ENCODE assay signal across 12 mouse cellular contexts in genomic region chr17:85949919-85950505, GRCm38 (mm10).
DNase-seq lines count a peak whose midpoint lies in the region; ATAC-seq lines count a peak whose summit lies in the region.
"Had no signal": no experiment of that assay in that cellular context is flagged by ENCODE, and none has a peak within 500 bp of the region (broad histone marks: within the 10 kb centered on the region; RNA-seq: fewer than 3 reads in every experiment).

No protein-coding gene starts in this region.

- 40% methylated on average over 14 of the region's 14 CpGs for WGBS in forebrain, embryonic 11.5 days
- 58% methylated on average over 14 of the region's 14 CpGs for WGBS in forebrain, embryonic 10.5 days
- 28% methylated on average over 14 of the region's 14 CpGs for WGBS in limb, embryonic 13.5 days

- H3K27me3 ChIP-seq in forebrain, embryonic 11.5 days (ENCODE audit: control insufficient read depth, insufficient read depth, low read length), result no peaks in the 10 kb centered on the region
- H3K27me3 ChIP-seq in forebrain, embryonic 10.5 days (ENCODE audit: poor library complexity, severe bottlenecking), result peaks cover 1% of the 10 kb centered on the region; the same call in 1 of the 2 replicates
- peaks cover 38% of the 10 kb centered on the region for H3K27me3 ChIP-seq in limb, embryonic 13.5 days

- H3K27ac ChIP-seq in forebrain, embryonic 11.5 days (ENCODE audit: low read depth, low read length), result no peak overlapping the region
- no peak overlapping the region for H3K27ac ChIP-seq in forebrain, embryonic 10.5 days
- no peak overlapping the region for H3K27ac ChIP-seq in limb, embryonic 13.5 days
- H3K27ac ChIP-seq: left cerebral cortex, adult 2 months; macrophage; stomach, postnatal 0 days had no signal

- ATAC-seq in forebrain, embryonic 11.5 days (replicated peaks; ENCODE audit: low FRiP score), result peak; percentile 74
- ATAC-seq in limb, embryonic 13.5 days (ENCODE audit: low FRiP score, low read depth), result peak; percentile 64
- ATAC-seq: inflammation-experienced regulatory T-cells, adult 6 months had no signal

- H3K4me3 ChIP-seq in forebrain, embryonic 11.5 days (ENCODE audit: low read depth, low read length), result no peak overlapping the region
- H3K4me3 ChIP-seq in forebrain, embryonic 10.5 days, result no peak overlapping the region
- H3K4me3 ChIP-seq in limb, embryonic 13.5 days, result no peak overlapping the region
- H3K4me3 ChIP-seq: left cerebral cortex, adult 2 months had no signal

- no peak overlapping the region for H3K4me2 ChIP-seq in forebrain, embryonic 11.5 days (ENCODE audit: low read depth, low read length, severe bottlenecking)
- no peak overlapping the region for H3K4me2 ChIP-seq in limb, embryonic 13.5 days (replicated peaks)

- no peaks in the 10 kb centered on the region for H3K4me1 ChIP-seq in forebrain, embryonic 11.5 days (replicated peaks; ENCODE audit: control insufficient read depth, insufficient read depth, low read length)
- peaks cover 16% of the 10 kb centered on the region for H3K4me1 ChIP-seq in forebrain, embryonic 10.5 days
- peaks cover 23% of the 10 kb centered on the region for H3K4me1 ChIP-seq in limb, embryonic 13.5 days

- DNase-seq in forebrain, embryonic 11.5 days (ENCODE audit: low spot score), result peak; percentile 66
- DNase-seq in forebrain, embryonic 10.5 days (ENCODE audit: extremely low spot score, low spot score), result no peak
- DNase-seq in ovary, postnatal 36 days (ENCODE audit: low spot score), result peak; percentile 38
- DNase-seq in ovary, postnatal 10 days (ENCODE audit: low spot score), result no peak
- DNase-seq in retina, embryonic 14.5 days (ENCODE audit: low spot score), result peak; percentile 42
- no peak for DNase-seq in c-Kit-positive CD71-positive TER-119-positive erythroid progenitor cells, embryonic 14.5 days (ENCODE audit: low spot score)
- DNase-seq in cerebellum, postnatal 4 days (ENCODE audit: low spot score in 2 of 2), result no peak

- no peak overlapping the region for H3K9ac ChIP-seq in forebrain, embryonic 11.5 days (ENCODE audit: low read length)
- H3K9ac ChIP-seq in limb, embryonic 13.5 days, result no peak overlapping the region

- H3K9me3 ChIP-seq in forebrain, embryonic 11.5 days (ENCODE audit: control insufficient read depth, low read length), result no peaks in the 10 kb centered on the region
- H3K9me3 ChIP-seq in forebrain, embryonic 10.5 days, result no peaks in the 10 kb centered on the region
- peaks cover 4% of the 10 kb centered on the region; the same call in 1 of the 2 replicates for H3K9me3 ChIP-seq in limb, embryonic 13.5 days

- no peaks in the 10 kb centered on the region for H3K36me3 ChIP-seq in forebrain, embryonic 11.5 days (ENCODE audit: control insufficient read depth, insufficient read depth, low read length)
- no peaks in the 10 kb centered on the region for H3K36me3 ChIP-seq in forebrain, embryonic 10.5 days (replicated peaks)
- no peaks in the 10 kb centered on the region for H3K36me3 ChIP-seq in limb, embryonic 13.5 days

Comparison
In these comparisons a context has a peak if more than half of its experiments do, and no peak if none do; other contexts are left out.
1. DNase-seq: peak in forebrain, embryonic 11.5 days (single experiment), ovary, postnatal 36 days (single experiment) and retina, embryonic 14.5 days (single experiment); none in forebrain, embryonic 10.5 days (single experiment), ovary, postnatal 10 days (single experiment), c-Kit-positive CD71-positive TER-119-positive erythroid progenitor cells, embryonic 14.5 days (single experiment) and cerebellum, postnatal 4 days (0 of 2).